Mouse (Mus musculus) CH12.LX (cell line): ENCODE results near the gene Vps37b.

Source experiments
- CTCF ChIP-seq, 2 experiments: IDR thresholded peaks in 1 of 2; conservative IDR thresholded peaks in 1 of 2; 2 replicates each; pipeline ENCODE4 v1.5.1; 2011 to 2012; ENCODE audit warnings: low read depth in 2 of 2, low read length in 2 of 2, improper control_type of control experiment in 1 of 2, inconsistent platforms in 1 of 2, mild to moderate bottlenecking in 1 of 2, moderate library complexity in 1 of 2
- ETS1 ChIP-seq: conservative IDR thresholded peaks from 2 replicates; pipeline ENCODE4 v1.6.1; 2012; ENCODE audit warnings: low read depth, mild to moderate bottlenecking, inconsistent platforms, low read length, improper control_type of control experiment, moderate library complexity
- HCFC1 ChIP-seq: IDR thresholded peaks from 2 replicates; pipeline ENCODE4 v1.6.1; 2012; ENCODE audit warnings: low read depth, mild to moderate bottlenecking, inconsistent platforms, low read length, improper control_type of control experiment
- MAX ChIP-seq: IDR thresholded peaks from 2 replicates; pipeline ENCODE4 v1.6.1; 2011; ENCODE audit warnings: low read length, improper control_type of control experiment
- MAZ ChIP-seq: IDR thresholded peaks from 2 replicates; pipeline ENCODE4 v1.6.1; 2012; ENCODE audit warnings: low read depth, mild to moderate bottlenecking, inconsistent platforms, low read length, improper control_type of control experiment, moderate library complexity
- MXI1 ChIP-seq: IDR thresholded peaks from 2 replicates; pipeline ENCODE4 v1.6.1; 2011; ENCODE audit warnings: mild to moderate bottlenecking, low read depth, low read length, improper control_type of control experiment
- MYC ChIP-seq: IDR thresholded peaks from 2 replicates; pipeline ENCODE4 v1.6.1; 2011; ENCODE audit warnings: low read depth, mild to moderate bottlenecking, improper control_type of control experiment, low read length
- NELFE ChIP-seq: IDR thresholded peaks from 2 replicates; pipeline ENCODE4 v1.6.1; 2011; ENCODE audit warnings: low read depth, low read length, improper control_type of control experiment
- PAX5 ChIP-seq: IDR thresholded peaks from 2 replicates; pipeline ENCODE4 v1.6.1; 2012; ENCODE audit warnings: low read length, inconsistent platforms, mixed read lengths
- POLR2A ChIP-seq: IDR thresholded peaks from 2 replicates; pipeline ENCODE4 v1.6.1; 2011; ENCODE audit warnings: low read depth, mild to moderate bottlenecking, improper control_type of control experiment, low read length
- RAD21 ChIP-seq: IDR thresholded peaks from 2 replicates; pipeline ENCODE4 v1.6.1; 2011; ENCODE audit warnings: low read depth, mild to moderate bottlenecking, low read length, improper control_type of control experiment, moderate library complexity
- SIN3A ChIP-seq: IDR thresholded peaks from 2 replicates; pipeline ENCODE4 v1.6.1; 2012; ENCODE audit warnings: low read length, improper control_type of control experiment, inconsistent platforms
- USF1 ChIP-seq: IDR thresholded peaks from 2 replicates; pipeline ENCODE4 v1.6.1; 2014; ENCODE audit warnings: low read depth, mild to moderate bottlenecking, inconsistent platforms, low read length, improper control_type of control experiment

DNA sequence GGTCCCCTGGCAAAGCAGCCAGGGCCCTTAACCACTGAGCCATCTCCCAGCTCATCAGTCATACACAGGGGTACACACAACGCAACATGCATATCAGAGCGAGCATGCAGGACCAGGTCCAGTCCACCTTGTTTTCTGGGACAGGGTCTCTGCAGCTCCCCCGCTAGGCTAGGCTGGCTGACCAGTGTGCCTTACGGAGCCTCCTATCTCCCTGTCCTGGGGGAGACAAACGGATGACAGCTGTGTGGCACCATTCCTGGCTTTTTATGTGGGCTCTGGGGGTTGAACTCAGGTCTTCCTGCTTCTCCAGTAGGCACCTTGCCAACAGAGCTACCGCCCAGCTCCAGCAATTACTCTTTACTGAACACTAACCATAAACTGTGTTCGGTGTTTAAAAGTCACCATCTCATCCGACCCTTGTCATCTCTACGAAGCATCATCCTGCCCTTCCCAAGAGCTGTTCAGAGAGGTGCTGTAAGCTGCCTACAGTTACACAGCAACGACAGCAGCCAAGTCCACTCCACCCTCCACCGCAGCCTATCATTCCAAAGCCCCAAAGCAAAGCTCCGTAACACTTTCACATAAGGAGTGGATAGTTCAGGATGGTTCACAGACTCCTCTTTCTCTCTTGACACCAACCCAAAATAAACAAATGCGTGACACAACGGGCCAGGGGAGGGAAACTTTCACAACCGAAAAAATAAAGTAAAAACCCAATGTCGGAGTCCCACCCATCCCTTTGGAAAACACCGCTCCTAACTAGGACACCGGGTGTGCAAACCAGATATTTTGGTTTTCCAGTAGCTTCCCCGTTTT is 2.6 kb downstream of the Vps37b start:
- TF ChIP-seq CTCF (conservative IDR thresholded peaks at IDR 0.05 in 1 of 2, IDR thresholded peaks at IDR 0.05 in 1 of 2; ENCODE audit: low read depth in 2 of 2, low read length in 2 of 2) = no peak
- TF ChIP-seq SIN3A = no peak
- no peak for TF ChIP-seq POLR2A
- TF ChIP-seq MXI1 = no peak
- no peak for TF ChIP-seq RAD21
- TF ChIP-seq NELFE = no peak
- no peak for TF ChIP-seq MAX
- no peak for TF ChIP-seq ETS1
- TF ChIP-seq HCFC1 = no peak
- no peak for TF ChIP-seq USF1
- TF ChIP-seq MAZ = no peak
- TF ChIP-seq PAX5 = no peak
- TF ChIP-seq MYC = no peak
